Mouse (Mus musculus) splenic B cell, adult 2 months (primary cell): Measurements from ENCODE around the gene Ankrd27.
A peak's percentile ranks its signal among the peaks of the same experiment; 100 is the strongest.
"Not testable (repeated sequence)": the region's sequence is repeated elsewhere in the genome, so short reads cannot be mapped to it uniquely, and the experiment has no call there.

ENCODE experiments used
- DNase-seq: peaks from one replicate; pipeline ENCODE4 v3.0.0-alpha.2; 2011; ENCODE audit warnings: low read depth, low spot score
- H3K27me3 ChIP-seq: 2 replicates; pipeline ENCODE4 v1.6.1; 2012; ENCODE audit warnings: mild to moderate bottlenecking, low read length, moderate library complexity, mixed read lengths; ENCODE audit not compliant: control insufficient read depth, poor library complexity, insufficient read depth, severe bottlenecking
- H3K36me3 ChIP-seq: 2 replicates; pipeline ENCODE4 v1.6.1; 2012; ENCODE audit warnings: mild to moderate bottlenecking, low read length, moderate library complexity, mixed read lengths; ENCODE audit not compliant: control insufficient read depth, poor library complexity, insufficient read depth, severe bottlenecking

The Ankrd27 gene

DNA sequence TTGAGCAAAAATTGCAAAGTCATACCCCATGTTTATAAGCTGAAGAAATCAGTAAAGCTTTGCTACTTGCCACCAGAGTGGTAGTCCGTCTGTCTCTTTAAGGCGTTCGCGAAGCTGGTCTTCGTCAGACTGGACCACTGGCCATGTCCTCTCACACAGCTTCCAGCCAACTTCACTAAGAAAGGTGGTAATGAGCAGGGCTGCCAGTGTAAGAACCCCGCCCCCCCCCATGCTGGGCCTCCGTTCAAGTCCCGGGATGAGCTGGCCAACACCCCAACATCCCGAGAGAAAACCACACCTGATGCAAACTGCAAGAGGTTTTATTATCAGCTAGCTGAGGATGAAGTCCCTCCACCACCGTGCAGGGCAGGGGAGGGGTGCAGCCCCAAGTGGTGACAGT lies 21.2 kb upstream of the Ankrd27 start:
- DNase-seq, H3K27me3 ChIP-seq, H3K36me3 ChIP-seq: not testable (repeated sequence)

DNA sequence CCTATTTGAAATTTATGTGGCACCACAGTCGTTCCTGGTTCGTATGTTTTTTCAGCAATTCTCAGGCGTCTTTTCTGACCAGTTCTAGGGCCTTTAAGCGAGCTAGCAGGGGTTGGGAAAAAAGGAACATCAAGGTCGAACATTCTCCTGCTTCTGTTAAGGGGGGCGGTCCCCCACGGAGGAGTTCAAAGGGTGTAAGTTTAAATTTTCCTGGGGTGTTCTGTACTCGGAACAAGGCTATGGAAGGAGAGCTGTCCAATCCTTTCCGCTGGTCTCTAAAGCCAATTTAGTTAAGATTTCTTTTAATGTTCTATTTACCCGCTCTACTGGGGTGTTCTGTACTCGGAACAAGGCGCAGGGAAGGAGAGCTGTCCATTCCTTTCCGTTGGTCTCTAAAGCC lies 20.1 kb upstream of the Ankrd27 start:
- not testable (repeated sequence) for DNase-seq

DNA sequence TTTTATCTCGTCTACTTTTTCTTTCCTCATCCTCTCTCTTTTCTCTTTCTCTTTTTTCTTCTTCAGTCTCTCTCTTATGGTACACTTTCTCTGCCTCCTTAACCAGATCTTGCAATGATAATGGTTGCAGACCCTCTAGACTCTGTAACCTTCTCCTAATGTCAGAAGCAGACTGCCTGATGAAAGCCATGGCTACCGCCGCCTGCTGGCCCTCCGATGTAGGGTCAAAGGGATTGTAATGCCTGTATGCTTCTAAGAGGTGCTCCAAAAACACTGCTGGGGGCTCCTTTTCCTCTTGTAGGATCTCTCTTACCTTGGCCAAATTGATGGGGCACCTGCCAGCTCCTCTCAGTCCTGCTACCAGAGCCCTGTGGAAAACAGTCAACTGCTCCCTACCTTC lies 16.3 kb upstream of the Ankrd27 start:
- H3K27me3 ChIP-seq, DNase-seq, H3K36me3 ChIP-seq: not testable (repeated sequence)

More for the DNA sequence above, 20.1 kb upstream of the Ankrd27 start:
- H3K27me3 ChIP-seq, H3K36me3 ChIP-seq: not testable (repeated sequence)

DNA sequence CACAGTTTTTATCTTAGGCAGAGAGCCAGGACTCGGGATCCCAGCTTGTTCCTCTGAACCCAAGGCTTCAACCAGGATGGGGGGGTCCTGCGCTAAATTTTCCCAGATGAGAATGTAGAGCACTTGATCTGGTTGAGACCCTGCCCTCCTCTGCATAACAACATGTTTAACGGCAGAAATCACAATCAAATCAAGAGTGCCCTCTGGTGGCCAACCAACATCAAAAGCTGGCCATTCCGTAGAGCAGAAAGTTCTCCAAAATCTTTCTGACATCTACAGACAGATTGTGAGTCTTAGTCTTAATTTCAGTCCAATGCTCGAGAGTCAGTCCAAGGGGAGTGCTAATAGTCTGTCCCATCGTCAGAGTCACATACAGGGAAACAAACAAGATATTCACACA lies 15.2 kb upstream of the Ankrd27 start:
- not testable (repeated sequence) for H3K36me3 ChIP-seq, H3K27me3 ChIP-seq
- DNase-seq, result peak; percentile 23

DNA sequence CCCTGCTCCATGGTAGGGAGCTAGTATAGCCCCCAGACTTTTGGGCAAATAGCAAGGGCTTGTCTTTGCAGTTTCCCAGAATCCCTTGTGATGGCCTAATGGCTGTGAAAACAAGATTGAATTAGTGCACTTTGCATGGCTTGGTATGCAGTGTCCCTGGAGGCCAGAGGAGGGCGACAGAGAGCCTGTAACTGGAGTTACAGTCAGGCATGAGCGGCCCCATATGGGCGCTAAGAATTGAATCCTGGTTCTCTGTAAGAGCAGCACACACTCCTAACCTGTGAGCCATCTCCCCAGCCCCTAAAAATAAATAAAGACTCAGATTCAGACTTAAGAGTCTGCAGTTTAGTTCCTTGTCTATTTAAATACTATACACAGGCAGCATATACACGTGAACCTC lies 6.2 kb upstream of the Ankrd27 start:
- Histone ChIP-seq H3K36me3 (no peaks in the 10 kb centered on the region), H3K27me3 (no peaks in the 10 kb centered on the region)
- peak; percentile 79 for DNase-seq

DNA sequence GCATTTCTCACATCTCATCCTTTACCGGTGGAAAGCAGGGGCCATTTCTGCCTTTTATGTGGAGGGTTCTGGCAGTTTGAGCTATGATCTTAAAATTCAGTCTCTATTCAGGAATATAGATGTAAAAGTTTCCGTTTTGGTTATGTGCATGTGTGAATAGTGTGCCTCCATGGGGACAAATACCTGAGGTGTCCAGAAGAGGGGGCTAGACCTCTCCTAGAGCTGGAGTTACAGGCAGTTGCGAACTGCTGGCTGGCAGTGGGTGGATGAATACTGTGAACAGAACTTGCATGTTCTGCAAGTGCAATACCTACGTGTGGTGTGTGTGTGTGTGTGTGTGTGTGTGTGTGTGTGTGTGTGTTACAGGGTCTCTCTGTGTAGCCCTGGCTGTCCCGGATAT lies 3.3 kb upstream of the Ankrd27 start:
- Histone ChIP-seq H3K27me3 (no peaks in the 10 kb centered on the region), H3K36me3 (no peaks in the 10 kb centered on the region)
- peak; percentile 38 for DNase-seq

DNA sequence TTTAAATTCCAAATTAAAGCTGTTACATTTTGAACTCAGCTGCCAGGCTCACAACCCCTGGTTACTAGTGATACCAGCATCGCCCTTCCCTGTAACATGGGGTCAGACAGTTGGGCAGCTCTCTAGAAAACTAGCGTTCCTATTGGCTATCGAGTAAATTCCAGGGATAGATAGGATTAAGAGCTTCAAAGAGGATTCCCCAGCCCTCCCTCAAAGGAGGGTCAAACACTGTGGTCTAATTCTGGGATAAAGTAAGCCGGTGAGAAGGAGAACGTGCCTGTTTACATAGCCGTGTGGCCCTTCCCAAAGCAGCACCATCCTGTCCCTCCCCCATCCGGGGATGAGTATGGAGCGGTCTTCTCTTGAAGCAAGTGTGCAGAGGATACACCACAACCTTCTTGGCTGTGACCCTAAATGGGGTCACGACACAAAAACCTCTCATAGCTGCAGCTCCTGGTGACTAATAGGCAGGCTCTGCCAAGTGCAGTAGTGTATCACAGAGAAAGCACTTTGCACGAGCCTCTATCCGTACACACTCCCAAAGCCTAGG lies 2.5 kb upstream of the Ankrd27 start:
- no peak for DNase-seq

DNA sequence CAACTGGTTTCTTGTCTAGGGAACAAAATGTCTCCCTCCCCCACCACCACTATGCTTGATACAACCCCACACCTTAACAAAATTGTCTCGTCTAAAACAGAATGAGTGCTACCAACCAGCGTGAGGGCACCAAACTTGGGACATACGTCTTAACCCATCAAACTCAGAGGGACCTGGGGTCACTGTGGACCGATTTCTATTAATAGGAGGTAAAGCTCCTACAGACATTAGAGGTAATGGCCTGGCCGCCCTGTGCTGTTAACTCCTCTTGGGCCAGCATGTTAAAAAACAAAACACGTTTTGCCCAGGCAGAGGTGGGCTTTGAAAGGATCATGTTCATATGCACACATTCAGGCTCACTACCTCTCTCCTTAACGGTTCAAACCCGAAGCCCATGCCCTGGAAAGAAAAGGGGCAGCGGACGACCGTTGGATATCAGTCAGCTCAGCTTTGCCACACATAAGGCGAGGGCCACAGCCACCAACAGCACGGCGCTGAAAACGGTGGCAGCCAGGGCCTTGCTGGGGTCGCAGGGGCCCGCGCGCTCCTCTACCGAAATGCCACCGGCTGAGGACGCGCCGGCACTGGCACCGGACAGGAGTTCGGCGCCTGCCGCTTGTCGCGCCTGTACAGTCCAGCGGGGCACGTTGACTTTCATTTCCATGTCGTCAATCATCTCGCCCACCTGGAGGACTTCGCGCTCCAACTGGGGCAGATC lies 1.8 kb upstream of the Ankrd27 start:
- DNase-seq, result no peak
- H3K27me3 ChIP-seq, result no peaks in the 10 kb centered on the region
- no peaks in the 10 kb centered on the region for H3K36me3 ChIP-seq

More for the DNA sequence above, 2.5 kb upstream of the Ankrd27 start:
- no peaks in the 10 kb centered on the region for H3K27me3 ChIP-seq
- no peaks in the 10 kb centered on the region for H3K36me3 ChIP-seq

DNA sequence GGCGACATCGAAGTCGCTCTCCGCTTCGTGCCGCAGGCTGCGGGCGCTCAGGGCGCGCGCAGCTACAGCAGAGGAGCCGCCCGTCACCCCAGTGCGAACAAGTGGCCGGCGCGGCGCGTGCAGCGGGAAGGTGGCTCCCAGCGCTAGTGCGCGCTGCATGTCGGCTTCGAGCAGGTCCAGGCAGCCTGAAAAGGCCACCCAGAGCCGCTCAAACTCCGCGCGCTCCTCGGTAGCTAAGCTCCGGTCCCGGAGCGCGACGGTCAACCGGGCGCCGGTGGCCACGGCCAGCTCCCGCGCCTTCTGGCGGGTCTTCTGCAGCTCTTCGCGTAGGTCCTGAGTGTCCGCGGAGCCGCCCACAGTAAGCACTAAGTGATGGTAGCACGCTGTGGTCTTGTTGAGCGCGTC lies 1.3 kb upstream of the Ankrd27 start:
- Histone ChIP-seq H3K36me3 (no peaks in the 10 kb centered on the region), H3K27me3 (no peaks in the 10 kb centered on the region)
- DNase-seq, result peak; percentile 45

DNA sequence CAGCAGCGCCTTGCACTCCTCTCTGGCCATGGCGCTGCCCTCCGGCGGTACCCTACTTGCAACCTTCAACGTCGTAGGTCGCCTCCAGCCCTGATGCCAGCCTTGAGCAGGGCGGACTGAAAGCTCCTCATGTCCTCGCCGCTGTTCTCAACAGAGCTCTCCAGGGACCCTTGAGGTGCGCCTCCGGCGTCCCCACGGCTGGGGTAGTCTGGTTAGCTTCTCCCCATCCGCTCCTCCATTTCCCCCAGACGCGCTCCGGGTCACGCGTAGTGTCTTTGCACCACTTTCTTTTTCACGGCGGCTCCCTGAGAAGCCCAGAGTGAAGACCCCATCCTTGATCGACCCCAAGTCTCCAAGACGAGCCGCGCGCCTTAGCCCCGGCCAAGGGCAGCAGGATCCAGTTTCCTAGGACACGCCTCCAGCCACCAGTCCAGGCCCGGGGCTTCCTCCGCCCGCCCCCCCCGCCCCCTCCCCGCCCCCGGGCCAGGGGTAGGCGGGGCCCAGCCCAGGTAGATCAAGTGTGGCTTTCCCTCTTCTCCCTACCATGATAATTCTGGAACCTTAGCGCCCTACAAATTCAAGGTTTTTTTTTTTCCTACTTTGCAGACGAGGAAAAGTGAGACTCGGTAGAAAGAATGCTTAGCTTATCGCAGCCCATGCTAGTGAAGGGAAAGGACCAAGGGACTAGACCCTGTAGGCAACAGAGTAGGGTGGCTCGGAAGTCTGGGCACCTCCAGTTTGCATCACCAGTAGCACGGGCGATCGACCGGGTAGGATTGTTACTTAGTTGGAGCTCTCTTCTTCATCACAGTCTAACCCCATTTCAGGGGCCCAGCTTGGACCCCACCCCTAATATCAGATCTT lies 621 bp upstream of the Ankrd27 start, which contains the start of gene Rgs9bp:
TSS of gene Rgs9bp (minus strand) at position 392 of the 864 bp plus-strand sequence.
- Histone ChIP-seq H3K27me3 (no peaks in the 10 kb centered on the region), H3K36me3 (no peaks in the 10 kb centered on the region)
- peak; percentile 49 for DNase-seq

DNA sequence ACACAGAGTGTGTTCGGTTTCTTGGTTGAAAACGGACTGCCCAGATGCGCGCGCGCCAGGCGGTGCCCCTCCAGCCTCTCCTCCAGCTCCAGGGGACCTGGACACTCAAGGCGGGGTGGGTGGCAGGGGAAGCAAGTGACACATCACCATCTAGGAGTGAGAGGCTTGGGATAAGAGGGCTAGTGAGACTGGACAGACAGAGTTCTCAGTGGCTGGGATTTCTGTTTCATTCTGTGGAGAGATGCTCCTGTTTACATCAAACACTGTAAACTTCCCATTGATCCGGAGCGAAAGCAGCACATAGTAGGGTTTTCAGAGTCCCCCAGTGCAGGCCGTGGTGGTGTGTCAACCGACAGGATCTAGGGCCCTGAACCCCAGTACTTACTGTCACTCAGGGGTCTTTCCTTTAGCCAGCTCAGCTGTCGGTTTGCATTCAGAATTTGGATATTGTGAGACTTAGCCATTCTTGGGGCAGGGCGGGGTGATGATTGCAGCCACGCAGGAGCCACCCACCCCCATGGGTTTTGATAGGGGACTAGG lies 932 bp downstream of the Ankrd27 start:
- H3K36me3 ChIP-seq, result no peaks in the 10 kb centered on the region
- DNase-seq, result no peak
- no peaks in the 10 kb centered on the region for H3K27me3 ChIP-seq

DNA sequence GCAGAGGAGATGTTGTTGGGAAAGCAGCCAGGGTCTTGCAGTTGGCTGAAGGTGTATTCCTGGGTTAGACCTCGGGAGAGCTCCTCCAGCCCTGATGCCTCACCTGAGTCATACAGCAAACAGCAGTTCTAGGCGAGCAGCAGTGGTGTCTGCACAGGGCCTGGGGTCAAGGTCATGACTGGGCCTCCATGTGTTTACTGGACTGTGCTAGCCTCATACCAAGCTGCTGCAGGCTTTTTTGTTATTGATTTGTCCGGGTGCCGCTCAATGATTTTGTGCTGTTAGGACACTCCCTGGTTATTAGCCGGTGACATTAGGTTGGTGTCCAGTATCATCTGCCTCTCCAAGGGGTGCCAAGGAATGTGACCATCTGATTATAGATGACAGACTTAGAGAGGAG lies 1.7 kb downstream of the Ankrd27 start:
- no peak for DNase-seq
- H3K36me3 ChIP-seq, result peaks cover 2% of the 10 kb centered on the region; the same call in 1 of the 2 replicates
- no peaks in the 10 kb centered on the region for H3K27me3 ChIP-seq

DNA sequence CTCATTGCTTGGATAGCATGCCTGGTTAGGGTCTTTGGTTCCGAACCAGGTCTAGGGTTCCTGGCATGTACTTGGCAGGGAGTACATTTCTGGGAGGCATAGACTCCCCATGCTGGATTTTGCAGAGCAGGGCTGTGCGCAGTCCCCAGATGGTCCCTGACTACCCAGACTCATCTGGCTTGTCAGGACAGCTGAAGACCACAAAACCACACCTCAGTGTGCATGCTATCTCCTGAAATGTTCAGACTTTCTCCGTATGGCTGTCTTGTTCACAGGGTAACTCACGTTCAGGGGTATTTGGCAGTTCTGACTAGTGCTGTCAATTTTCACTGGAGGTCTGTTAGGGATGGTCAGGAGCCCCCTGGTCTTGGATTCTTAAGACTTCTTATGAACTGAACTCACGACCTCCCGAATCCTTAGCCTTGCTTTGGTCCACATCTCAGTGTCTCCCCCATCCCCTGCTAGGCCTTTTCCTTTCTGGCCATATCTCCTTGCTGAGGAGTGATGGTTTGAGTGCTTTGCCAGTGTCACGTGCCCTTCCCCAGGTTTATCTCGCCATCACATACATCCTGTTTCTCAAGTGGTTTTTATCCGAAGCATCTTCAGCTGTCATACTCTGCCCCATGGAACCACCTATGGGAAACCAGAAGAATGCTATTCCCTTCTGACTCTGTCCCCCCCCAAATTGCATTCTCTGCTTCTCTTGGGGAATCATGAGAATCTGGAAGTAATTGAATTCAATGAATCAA lies 2.8 kb downstream of the Ankrd27 start:
- Histone ChIP-seq H3K36me3 (peaks cover 2% of the 10 kb centered on the region; the same call in 1 of the 2 replicates), H3K27me3 (no peaks in the 10 kb centered on the region)
- no peak for DNase-seq

DNA sequence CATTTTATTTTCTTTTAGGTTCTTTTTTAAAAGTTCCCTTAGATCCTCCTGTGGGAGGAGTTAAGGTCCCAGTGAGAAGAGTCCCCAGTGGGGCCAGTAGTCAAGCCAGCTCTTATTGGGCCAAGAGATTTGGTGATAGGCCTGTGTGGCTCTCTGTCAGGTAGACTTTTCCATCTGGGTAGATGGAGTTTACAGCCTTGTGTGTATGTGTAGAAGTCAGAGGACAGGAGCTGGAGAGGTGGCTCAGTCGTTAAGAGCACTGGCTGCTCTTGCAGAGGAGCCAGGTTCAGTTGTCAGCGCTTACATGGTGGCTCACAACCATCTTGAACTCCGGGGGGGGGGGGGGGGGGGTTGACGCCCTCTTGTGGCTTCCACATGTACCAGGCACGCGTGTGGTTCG lies 3.4 kb downstream of the Ankrd27 start:
- Histone ChIP-seq H3K27me3 (no peaks in the 10 kb centered on the region), H3K36me3 (peaks cover 2% of the 10 kb centered on the region; the same call in 1 of the 2 replicates)
- DNase-seq, result no peak
